Mouse (Mus musculus): ENCODE measurements around the gene Rhoc. TPM values are rescaled to one million over a fixed set of nuclear protein-coding genes. Genes with fewer than 3 reads are reported as not detected.

The Rhoc gene
- polyA plus RNA-seq, 1 experiment from 2014 or later: 74.6 TPM

DNA sequence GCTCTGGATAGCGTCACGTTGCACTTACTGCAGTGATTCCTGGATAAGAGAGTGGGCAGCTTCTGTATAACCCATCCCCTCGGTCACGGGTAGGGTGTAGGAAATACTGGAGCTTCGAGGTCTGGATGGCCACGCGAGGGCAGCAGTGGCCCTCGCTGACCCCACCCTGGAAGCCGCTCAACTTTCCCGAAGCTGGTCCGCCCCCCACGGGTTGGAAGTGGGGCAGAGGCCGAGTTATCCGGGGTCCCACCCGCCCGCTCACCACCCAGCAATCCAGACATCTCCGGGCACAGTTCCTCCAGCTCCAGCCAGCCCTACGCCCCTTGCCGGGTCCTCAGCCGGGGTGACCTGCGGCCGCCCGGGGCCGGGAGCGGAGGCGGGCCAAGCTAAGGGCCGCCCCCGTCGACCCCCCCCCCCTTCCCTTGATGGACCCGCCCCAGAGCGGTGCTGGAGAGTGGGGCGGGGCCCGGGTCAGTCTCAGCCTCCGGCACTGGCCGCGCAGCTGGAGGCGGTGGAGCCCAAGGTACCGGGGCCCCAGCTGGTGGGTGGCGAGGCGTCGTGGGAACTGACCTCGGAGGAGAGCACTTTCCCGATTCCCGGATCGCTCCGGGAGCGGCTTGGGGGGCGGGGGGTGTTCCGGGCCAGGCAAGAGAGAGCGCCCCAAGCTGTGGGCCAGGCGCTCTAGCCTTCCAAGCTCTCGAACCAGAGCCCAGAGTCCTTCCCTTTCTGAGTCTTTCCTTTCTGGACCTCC, 561 bp downstream of the Rhoc start:
- Histone ChIP-seq H3K27me3 (replicated peaks) (peaks cover 43% of the 10 kb centered on the region), H3K4me1 (peaks cover 39% of the 10 kb centered on the region), H3K4me3 (replicated peaks) (peak overlapping the region; percentile 45), H3K9me3 (replicated peaks) (no peaks in the 10 kb centered on the region), H3K4me2 (peak overlapping the region; percentile 95), H3K36me3 (no peaks in the 10 kb centered on the region), H3K9ac (replicated peaks) (peak overlapping the region; percentile 50), H3K27ac (replicated peaks) (peak overlapping the region; percentile 70)
- WGBS: under 1% methylated on average over 45 of the region's 52 CpGs
- ATAC-seq (ENCODE audit: low FRiP score): peak; percentile 84

- Histone ChIP-seq H3K4me1 (peaks cover 44% of the 10 kb centered on the region), H3K9ac (replicated peaks) (peak overlapping the region; percentile 50), H3K27ac (replicated peaks) (peak overlapping the region; percentile 70), H3K4me2 (peak overlapping the region; percentile 95), H3K36me3 (no peaks in the 10 kb centered on the region), H3K4me3 (replicated peaks) (peak overlapping the region; percentile 45), H3K27me3 (replicated peaks) (peaks cover 38% of the 10 kb centered on the region), H3K9me3 (replicated peaks) (no peaks in the 10 kb centered on the region)
- peak; percentile 32; the same call in 1 of the 2 replicates for ATAC-seq (ENCODE audit: low FRiP score)
- 5% methylated on average over 10 of the region's 10 CpGs for WGBS
These were observed 1.1 kb downstream of the Rhoc start for GRCm38 (mm10) chr3:104789312-104789605.

GRCm38 (mm10) chr3:104789822-104790221, 1.6 kb downstream of the Rhoc start:
- peaks cover 49% of the 10 kb centered on the region for H3K4me1 ChIP-seq
- peak overlapping the region; percentile 50 for H3K9ac ChIP-seq (replicated peaks)
- H3K9me3 ChIP-seq (replicated peaks): no peaks in the 10 kb centered on the region
- peak overlapping the region; percentile 95 for H3K4me2 ChIP-seq
- H3K27ac ChIP-seq (replicated peaks): peak overlapping the region; percentile 70; the same call in 1 of the 2 replicates
- peaks cover 33% of the 10 kb centered on the region for H3K27me3 ChIP-seq (replicated peaks)
- no peaks in the 10 kb centered on the region for H3K36me3 ChIP-seq
- H3K4me3 ChIP-seq (replicated peaks): peak overlapping the region; percentile 45
- no peak for ATAC-seq (ENCODE audit: low FRiP score)
- WGBS: 36% methylated on average over 13 of the region's 13 CpGs

GRCm38 (mm10) chr3:104790401-104790937, 2.3 kb downstream of the Rhoc start:
- Histone ChIP-seq H3K4me2 (peak overlapping the region; percentile 95), H3K9me3 (replicated peaks) (no peaks in the 10 kb centered on the region), H3K4me1 (peaks cover 55% of the 10 kb centered on the region), H3K36me3 (no peaks in the 10 kb centered on the region), H3K27me3 (replicated peaks) (peaks cover 27% of the 10 kb centered on the region), H3K4me3 (replicated peaks) (peak overlapping the region; percentile 45), H3K9ac (replicated peaks) (peak overlapping the region; percentile 50; the same call in 1 of the 2 replicates), H3K27ac (replicated peaks) (peak overlapping the region; percentile 70)
- no peak for ATAC-seq (ENCODE audit: low FRiP score)
- 28% methylated on average over 6 of the region's 6 CpGs for WGBS

DNA sequence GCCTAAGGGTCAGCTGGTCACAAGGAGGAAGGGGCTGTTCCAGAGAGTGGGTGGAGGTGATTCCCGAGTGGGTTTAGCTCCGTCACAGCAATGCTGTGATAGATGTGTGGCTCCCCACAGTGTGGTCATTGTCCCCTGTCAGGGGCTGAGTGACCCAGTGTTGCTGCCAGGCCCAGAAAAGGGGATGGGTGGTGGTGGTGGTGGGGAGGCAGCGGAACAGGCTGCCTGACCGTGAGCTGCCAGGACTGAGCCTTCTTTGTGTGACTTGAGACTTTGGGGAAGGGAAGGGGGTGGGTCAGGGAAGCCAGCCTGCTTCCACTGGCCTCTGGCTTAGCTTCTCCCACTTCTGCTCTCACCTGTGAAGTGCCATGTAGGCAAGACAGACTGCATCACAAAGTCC, 2.8 kb downstream of the Rhoc start:
- ATAC-seq (ENCODE audit: low FRiP score): no peak
- H3K4me3 ChIP-seq (replicated peaks): peak overlapping the region; percentile 45
- no peaks in the 10 kb centered on the region for H3K9me3 ChIP-seq (replicated peaks)
- H3K9ac ChIP-seq (replicated peaks): 0 out of 2 replicates have a peak overlapping the region, but pooled peaks have one; percentile 50
- H3K4me2 ChIP-seq: peak overlapping the region; percentile 95
- WGBS: 13% methylated on average over 4 of the region's 4 CpGs
- peak overlapping the region; percentile 70 for H3K27ac ChIP-seq (replicated peaks)
- peaks cover 57% of the 10 kb centered on the region for H3K4me1 ChIP-seq
- H3K36me3 ChIP-seq: no peaks in the 10 kb centered on the region
- peaks cover 21% of the 10 kb centered on the region for H3K27me3 ChIP-seq (replicated peaks)

DNA sequence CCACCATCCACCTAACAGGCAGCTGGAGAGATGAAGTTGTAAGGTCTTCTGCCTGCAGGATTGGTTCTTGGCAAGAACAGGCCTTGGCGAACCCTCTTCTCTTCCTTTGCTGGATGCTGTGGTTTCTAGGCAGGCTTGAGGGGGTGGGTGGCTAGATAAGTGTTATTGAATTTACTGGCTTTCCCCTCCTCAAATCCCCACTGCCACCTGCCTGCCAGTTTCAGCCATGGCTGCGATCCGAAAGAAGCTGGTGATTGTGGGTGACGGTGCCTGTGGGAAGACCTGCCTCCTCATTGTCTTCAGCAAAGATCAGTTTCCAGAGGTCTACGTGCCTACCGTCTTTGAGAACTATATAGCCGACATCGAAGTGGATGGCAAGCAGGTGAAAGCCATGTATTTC, 3.5 kb downstream of the Rhoc start:
- peak overlapping the region; percentile 95; the same call in 1 of the 2 replicates for H3K4me2 ChIP-seq
- H3K27me3 ChIP-seq (replicated peaks): peaks cover 20% of the 10 kb centered on the region
- ATAC-seq (ENCODE audit: low FRiP score): no peak
- no peak overlapping the region for H3K27ac ChIP-seq (replicated peaks)
- 92% methylated on average over 8 of the region's 8 CpGs for WGBS
- no peaks in the 10 kb centered on the region for H3K9me3 ChIP-seq (replicated peaks)
- H3K4me1 ChIP-seq: peaks cover 59% of the 10 kb centered on the region
- peaks cover 5% of the 10 kb centered on the region; the same call in 1 of the 2 replicates for H3K36me3 ChIP-seq
- no peak overlapping the region for H3K9ac ChIP-seq (replicated peaks)
- H3K4me3 ChIP-seq (replicated peaks): no peak overlapping the region

DNA sequence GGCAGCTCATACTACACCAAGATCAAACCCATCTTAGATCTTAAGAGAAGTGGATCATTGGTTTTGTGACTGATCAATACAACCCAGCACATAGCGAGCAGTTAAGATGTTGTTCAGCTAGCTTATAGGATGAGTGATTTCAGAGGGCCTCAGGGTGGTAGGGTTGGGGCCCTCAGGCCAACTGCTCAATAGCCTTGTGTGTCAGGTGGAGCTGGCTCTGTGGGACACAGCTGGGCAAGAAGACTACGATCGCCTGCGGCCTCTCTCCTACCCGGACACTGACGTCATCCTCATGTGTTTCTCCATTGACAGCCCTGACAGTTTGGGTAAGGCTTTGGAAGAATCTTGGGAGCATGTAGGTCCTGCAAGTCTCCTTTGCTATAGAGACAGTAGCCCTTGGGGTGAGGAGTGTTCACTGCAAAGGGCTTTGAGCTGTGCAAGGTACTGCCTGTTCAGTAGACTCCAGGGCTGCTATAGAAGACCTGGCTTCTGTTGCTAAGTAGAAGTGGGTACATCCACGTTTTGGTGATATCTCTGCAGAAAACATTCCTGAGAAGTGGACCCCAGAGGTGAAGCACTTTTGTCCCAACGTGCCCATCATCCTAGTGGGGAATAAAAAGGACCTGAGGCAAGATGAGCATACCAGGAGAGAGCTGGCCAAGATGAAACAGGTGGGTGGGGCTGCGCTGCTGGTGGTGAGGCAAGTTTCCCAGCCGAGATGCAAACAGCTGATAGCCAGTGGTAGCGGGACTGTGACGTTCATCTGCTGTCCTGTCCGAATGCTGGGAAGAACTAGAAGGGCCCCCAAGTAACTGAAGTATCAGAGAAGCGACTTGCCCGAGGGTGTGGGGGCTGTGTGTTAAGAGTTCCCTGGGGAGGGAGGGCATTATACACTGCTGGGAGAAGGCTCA, 4.4 kb downstream of the Rhoc start:
- Histone ChIP-seq H3K9me3 (replicated peaks) (no peaks in the 10 kb centered on the region), H3K27me3 (replicated peaks) (peaks cover 17% of the 10 kb centered on the region; the same call in 1 of the 2 replicates), H3K4me2 (no peak overlapping the region), H3K4me3 (replicated peaks) (no peak overlapping the region), H3K4me1 (peaks cover 59% of the 10 kb centered on the region), H3K36me3 (peaks cover 5% of the 10 kb centered on the region; the same call in 1 of the 2 replicates), H3K27ac (replicated peaks) (no peak overlapping the region), H3K9ac (replicated peaks) (no peak overlapping the region)
- 71% methylated on average over 15 of the region's 15 CpGs for WGBS
- ATAC-seq (ENCODE audit: low FRiP score): no peak

DNA sequence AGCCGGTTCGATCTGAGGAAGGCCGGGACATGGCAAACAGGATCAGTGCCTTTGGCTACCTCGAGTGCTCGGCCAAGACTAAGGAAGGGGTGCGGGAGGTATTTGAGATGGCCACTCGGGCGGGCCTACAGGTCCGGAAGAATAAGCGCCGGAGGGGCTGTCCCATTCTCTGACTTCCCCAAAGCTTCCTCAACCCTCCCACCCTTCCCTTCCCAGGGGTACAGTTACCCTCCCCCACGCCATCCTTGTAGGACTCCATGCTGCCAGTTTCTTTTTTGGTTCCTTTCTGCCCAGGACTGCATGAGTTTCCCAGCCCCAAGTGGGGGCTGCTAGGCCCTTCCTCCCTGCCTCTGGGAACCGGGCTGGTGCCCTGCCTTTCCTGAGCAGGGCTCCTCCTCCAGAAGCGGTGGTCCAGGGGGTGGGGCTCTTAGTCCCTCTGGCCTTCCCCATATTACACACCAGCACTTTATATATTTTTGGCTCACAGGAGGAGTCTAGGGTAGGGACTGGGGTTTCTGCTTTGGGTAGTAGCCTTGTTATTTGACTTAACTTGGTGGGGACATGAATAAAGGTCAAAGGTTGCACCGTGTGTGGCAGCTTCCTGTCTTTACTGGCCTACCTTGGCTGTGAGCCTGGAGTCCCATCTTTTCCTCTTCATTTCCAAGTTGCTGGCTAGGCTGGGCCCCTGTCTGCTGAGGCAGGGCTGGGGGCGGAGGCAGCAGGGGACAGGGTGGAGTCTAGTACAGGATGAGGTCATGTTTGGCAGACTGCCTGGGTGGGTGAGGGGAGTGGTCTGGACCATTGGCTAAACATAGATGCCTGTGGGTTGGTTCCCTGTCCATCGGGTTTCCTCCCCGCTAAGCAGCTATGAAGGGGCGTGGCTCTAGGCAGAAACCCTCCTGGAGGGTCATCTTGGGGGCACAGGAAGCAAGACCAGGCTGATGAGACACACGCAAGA, 6.0 kb downstream of the Rhoc start:
- 51% methylated on average over 20 of the region's 20 CpGs for WGBS
- ATAC-seq (ENCODE audit: low FRiP score): peak; percentile 80
- peaks cover 7% of the 10 kb centered on the region; the same call in 1 of the 2 replicates for H3K36me3 ChIP-seq
- no peak overlapping the region for H3K9ac ChIP-seq (replicated peaks)
- H3K9me3 ChIP-seq (replicated peaks): no peaks in the 10 kb centered on the region
- peak overlapping the region; percentile 68 for H3K27ac ChIP-seq (replicated peaks)
- no peak overlapping the region for H3K4me2 ChIP-seq
- H3K4me1 ChIP-seq: peaks cover 49% of the 10 kb centered on the region
- no peak overlapping the region for H3K4me3 ChIP-seq (replicated peaks)
- 0 out of 2 replicates have a peak, but pooled peaks cover 8% of the 10 kb centered on the region for H3K27me3 ChIP-seq (replicated peaks)

DNA sequence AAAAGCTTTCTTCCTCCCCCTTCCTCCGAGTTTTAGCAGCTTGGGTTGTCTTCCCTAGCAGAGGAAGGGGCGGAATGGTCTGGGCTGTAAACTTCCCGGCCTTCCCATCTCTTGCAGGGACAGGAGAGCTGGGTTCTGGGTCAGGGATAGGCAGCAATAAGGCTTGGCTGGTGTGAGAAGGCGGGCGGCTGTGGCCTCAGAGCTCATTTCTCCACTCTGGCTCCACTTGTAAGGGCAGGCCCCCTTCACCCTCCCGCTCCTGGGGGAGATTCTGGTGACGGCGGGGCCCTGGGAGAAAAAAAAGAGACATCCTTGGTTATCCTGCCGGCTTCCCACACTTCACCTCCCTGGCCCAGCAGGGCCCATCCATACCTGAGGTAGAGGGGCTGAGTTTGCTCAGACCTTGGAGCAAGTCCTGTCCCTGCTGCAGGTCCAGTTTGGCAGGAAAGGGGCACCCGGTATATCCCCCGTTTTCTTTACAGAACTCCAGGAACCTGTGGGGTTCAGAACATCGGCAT, 6.8 kb downstream of the Rhoc start:
- 46% methylated on average over 12 of the region's 12 CpGs for WGBS
- H3K9me3 ChIP-seq (replicated peaks): no peaks in the 10 kb centered on the region
- H3K4me2 ChIP-seq: no peak overlapping the region
- H3K9ac ChIP-seq (replicated peaks): no peak overlapping the region
- H3K36me3 ChIP-seq: peaks cover 13% of the 10 kb centered on the region; the same call in 1 of the 2 replicates
- H3K4me1 ChIP-seq: peaks cover 46% of the 10 kb centered on the region
- H3K27ac ChIP-seq (replicated peaks): peak overlapping the region; percentile 63
- 0 out of 2 replicates have a peak, but pooled peaks cover 1% of the 10 kb centered on the region for H3K27me3 ChIP-seq (replicated peaks)
- no peak for ATAC-seq (ENCODE audit: low FRiP score)
- no peak overlapping the region for H3K4me3 ChIP-seq (replicated peaks)

GRCm38 (mm10) chr3:104795661-104796340, 7.6 kb downstream of the Rhoc start:
- peaks cover 21% of the 10 kb centered on the region; the same call in 1 of the 2 replicates for H3K36me3 ChIP-seq
- H3K4me1 ChIP-seq: peaks cover 46% of the 10 kb centered on the region
- no peak overlapping the region for H3K9ac ChIP-seq (replicated peaks)
- no peak for ATAC-seq (ENCODE audit: low FRiP score)
- peak overlapping the region; percentile 33; the same call in 1 of the 2 replicates for H3K27ac ChIP-seq (replicated peaks)
- H3K27me3 ChIP-seq (replicated peaks): no peaks in the 10 kb centered on the region
- H3K4me3 ChIP-seq (replicated peaks): no peak overlapping the region
- 64% methylated on average over 15 of the region's 15 CpGs for WGBS
- H3K9me3 ChIP-seq (replicated peaks): no peaks in the 10 kb centered on the region
- no peak overlapping the region for H3K4me2 ChIP-seq

Data from neural tube, embryonic 15.5 days (tissue).